Mouse (Mus musculus): ENCODE measurements at regions not wholly inside any gene's neighbourhood (a gene's known extent, or its start where the extent isn't known, plus 50 kb on each side); places are given as distances from the start of the nearest gene placed in this dataset.

- DNase-seq, result no peak
These were observed 595.0 kb upstream of the Apob start for GRCm38 (mm10) chr12:7382455-7382854.

GRCm38 (mm10) chr12:7403800-7404199 lies 573.6 kb upstream of the Apob start:
- no peak for DNase-seq

- no peak for DNase-seq
These were observed 565.6 kb upstream of the Apob start for GRCm38 (mm10) chr12:7411810-7412209.

DNA sequence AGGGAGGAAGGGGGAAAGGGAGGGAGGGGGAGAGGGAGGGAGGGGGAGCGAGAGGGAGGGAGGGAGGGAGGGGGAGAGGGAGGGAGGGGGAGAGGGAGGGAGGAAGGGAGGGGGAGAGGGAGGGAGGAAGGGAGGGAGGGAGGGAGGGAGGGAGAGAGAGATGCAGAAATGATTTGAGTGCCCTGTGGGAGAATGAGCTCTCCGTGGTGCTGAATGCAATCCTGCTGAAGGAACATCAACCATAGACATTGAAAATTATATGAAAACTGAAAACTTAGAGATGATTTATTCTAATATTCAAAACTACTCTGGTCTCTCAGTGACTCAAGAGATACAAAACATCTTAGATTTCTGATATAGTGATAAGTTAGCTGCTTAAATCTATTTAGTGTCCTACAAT lies 557.2 kb upstream of the Apob start:
- no peak for DNase-seq

GRCm38 (mm10) chr12:7421826-7422540 lies 555.5 kb upstream of the Apob start:
- no peak for DNase-seq

DNA sequence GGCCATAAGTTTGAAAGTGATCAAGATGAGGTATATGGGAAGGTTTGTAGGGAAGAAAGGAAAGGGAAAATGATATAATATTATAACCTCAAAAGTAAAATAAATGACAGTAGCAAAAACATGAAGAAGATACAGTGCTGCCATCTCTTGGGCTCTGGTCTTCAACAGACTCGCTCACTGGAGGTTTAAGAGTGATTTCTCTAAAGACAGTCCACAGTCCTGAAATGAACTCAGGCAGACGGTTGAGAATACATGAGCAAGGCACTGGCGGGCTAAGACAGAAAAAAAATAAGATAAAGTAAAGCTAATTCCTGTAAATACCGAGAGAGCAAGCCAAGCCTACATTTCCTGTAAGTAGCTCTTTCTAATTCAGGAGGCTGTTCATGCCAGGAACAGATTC lies 546.5 kb upstream of the Apob start:
- no peak for DNase-seq

DNA sequence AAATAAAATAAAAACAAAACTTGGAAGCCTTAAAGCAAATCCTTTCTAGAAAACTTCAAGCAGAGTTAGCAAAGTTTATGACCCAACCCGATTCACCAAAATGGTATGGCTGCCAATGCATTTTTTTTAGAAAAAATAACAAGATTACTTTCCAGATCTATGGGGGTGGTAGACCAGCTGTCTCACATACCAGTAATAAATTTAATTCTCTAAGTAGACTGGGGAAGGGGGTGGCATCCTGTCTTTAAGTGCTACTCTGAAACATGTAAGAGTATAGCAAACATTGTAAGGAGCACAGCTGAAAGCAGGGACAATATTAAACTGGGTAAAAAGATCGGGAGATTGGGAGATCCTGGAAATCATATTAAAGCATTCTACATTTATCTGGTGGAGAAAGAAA lies 532.2 kb upstream of the Apob start:
- no peak for DNase-seq

GRCm38 (mm10) chr12:7450506-7450905 lies 526.9 kb upstream of the Apob start:
- DNase-seq, result no peak

GRCm38 (mm10) chr12:7457036-7457435 lies 520.4 kb upstream of the Apob start:
- no peak for DNase-seq

DNA sequence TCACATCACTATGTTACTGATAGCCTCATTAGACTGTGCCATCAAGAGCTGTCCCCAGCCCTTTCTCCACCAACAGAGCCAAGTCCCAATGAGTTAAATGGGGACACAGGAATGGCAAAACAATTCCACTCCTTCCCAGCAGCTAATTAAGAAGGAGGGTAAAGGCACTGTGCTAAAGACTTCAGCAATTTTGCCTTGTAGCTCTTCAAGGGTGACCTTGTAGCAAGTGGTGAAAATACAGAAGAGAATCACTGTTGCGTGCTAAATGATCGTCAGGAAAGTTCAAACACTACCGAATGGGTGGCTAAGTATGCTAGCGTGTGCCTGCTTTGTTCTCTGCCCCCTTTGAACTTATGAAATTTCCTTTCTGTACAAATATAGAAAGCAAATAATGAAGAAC lies 519.9 kb upstream of the Apob start:
- no peak for DNase-seq

- DNase-seq, result no peak
These were observed 512.5 kb upstream of the Apob start for GRCm38 (mm10) chr12:7464947-7465346.

GRCm38 (mm10) chr12:7512579-7513248 lies 464.7 kb upstream of the Apob start:
- no peak for DNase-seq

- DNase-seq, result no peak
These were observed 440.1 kb upstream of the Apob start for GRCm38 (mm10) chr12:7537389-7537788.

- no peak for DNase-seq
These were observed 434.0 kb upstream of the Apob start for GRCm38 (mm10) chr12:7543281-7543981.

DNA sequence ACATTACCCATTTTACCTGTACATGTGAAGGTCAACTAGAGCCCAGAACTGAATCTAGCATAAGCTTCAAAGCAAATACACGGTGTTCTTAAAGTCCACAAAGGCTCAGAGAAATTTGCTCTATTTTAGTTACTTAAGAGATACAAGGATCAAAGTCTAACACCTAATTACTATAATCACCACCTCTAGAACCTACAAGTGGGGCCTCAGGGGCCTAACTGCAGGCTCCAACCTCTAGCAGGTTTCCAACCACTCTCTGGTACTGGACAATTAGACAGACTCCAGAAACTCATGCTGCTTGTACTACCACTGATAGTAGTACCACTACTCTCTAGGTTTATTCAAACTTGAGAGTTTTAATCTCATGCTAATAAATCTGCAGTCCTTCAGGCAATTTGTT lies 428.7 kb upstream of the Apob start:
- DNase-seq, result no peak

GRCm38 (mm10) chr12:7560245-7560644 lies 417.2 kb upstream of the Apob start:
- no peak for DNase-seq

DNA sequence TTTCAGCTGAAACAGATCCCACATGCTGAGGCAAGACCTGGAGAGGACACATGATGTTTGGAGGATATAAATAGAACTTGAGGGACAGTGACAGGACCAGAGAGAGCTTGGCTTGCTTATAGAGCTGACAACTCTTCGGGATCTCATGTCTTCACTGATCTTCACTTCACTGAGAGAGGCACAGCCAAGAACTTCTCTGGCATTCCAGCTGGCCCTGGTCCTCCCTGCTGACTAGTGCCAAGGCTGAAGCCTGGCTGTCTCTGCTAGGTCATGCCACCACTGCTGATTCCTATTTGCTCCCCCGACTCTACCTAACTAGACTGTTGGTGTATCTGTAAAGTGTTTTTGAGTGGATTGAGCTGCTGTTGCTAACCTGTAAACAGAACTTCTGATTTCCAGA lies 401.4 kb upstream of the Apob start:
- no peak for DNase-seq

GRCm38 (mm10) chr12:7587501-7587900 lies 389.9 kb upstream of the Apob start:
- no peak for DNase-seq

GRCm38 (mm10) chr12:7611272-7612092 lies 366.0 kb upstream of the Apob start:
- DNase-seq, result no peak

GRCm38 (mm10) chr12:7636417-7637175 lies 340.9 kb upstream of the Apob start:
- DNase-seq, result no peak

DNA sequence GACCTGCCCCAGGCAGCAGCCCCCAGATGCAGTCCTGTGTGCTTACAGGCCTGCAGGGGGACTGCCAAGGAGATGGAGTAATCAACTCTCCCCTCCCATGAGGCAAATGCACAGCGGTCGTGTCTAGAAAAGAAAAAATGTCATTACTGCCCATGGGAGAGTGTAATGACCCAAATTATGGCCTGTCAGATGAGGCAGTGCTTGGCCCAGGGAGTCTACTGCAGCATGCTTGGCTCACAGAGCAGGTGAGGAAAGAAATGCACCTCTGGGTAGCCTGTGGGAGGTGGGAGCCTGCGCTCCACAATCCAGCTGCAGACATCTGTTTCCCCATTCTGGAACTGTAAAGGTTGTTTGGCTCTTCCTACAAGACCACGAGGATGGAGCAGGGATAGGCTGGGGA lies 339.8 kb upstream of the Apob start:
- no peak for DNase-seq

DNA sequence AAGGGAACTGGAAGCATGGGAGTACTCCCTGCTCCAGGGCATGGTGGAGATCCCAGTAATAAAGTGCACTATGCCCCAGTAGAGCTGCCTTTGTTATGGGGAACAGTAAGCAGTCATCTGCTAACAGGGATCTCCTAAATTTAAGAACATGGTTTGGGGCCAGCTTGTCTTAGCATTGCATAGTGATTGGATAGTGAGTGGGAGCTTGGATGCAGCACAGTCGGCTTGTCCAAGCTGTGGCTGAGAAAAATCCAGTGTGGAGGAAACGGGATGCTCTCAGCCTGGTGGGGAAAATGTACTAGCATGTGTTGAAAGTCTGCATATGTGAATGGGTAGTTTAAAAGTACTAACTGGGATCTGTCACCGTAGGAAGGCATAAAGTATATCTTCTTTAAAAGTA lies 326.6 kb upstream of the Apob start:
- DNase-seq, result no peak

Measured in liver (tissue).